ENCODE assay signal across 25 mouse cellular contexts in the genomic region with DNA sequence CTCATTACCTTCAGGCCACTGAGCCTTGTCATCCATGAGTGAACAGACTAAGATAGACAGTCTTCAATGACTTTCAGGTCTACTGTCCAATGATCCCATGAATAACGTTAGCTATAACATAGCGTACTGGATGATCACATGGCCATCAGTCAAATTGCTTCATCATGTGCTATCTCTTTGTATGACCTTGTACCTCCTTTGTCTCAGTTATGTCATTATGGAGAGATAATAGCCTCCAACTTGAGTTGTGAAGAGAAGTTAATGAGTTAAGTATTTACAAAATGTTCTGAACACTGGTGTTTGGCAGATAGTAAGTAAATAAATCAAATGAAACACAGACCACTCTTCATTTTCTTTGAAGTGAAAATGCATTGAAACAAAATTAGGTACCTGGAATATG.
"Had no signal": no experiment of that assay in that cellular context is flagged by ENCODE, and none has a peak within 500 bp of the region (broad histone marks: within the 10 kb centered on the region; RNA-seq: fewer than 3 reads in every experiment).

No protein-coding gene starts in this region.

- H3K36me3 ChIP-seq: heart, embryonic 10.5 days; hindbrain, embryonic 10.5 days; hindbrain, embryonic 12.5 days; limb, embryonic 13.5 days; limb, embryonic 15.5 days; liver, embryonic 13.5 days; liver, embryonic 15.5 days had no signal

- ATAC-seq: hindbrain, embryonic 16.5 days; inflammation-experienced regulatory T-cells, adult 6 months had no signal

- H3K4me2 ChIP-seq: heart, embryonic 12.5 days; hindbrain, embryonic 12.5 days; hindbrain, embryonic 14.5 days; kidney, embryonic 15.5 days; limb, embryonic 13.5 days; limb, embryonic 15.5 days; liver, embryonic 13.5 days; liver, embryonic 15.5 days had no signal

- DNase-seq: gastrocnemius, adult 2 months; gastrocnemius, postnatal 10 days; gastrocnemius, postnatal 25 days; heart, adult 18-20 months; heart, postnatal 10 days; heart, postnatal 4 days; kidney, adult 11 months; kidney, adult 2 months; kidney, adult 9 months; kidney, postnatal 14 days; kidney, postnatal 36 days; liver, embryonic 13.5 days had no signal

- H3K27me3 ChIP-seq: heart, embryonic 12.5 days; hindbrain, embryonic 12.5 days; kidney, embryonic 15.5 days; limb, embryonic 13.5 days; limb, embryonic 15.5 days; liver, embryonic 13.5 days; liver, embryonic 15.5 days had no signal

- H3K9me3 ChIP-seq: heart, embryonic 10.5 days; heart, embryonic 12.5 days; hindbrain, embryonic 10.5 days; hindbrain, embryonic 12.5 days; kidney, embryonic 15.5 days; limb, embryonic 13.5 days; limb, embryonic 15.5 days; liver, embryonic 13.5 days; liver, embryonic 15.5 days had no signal

- H3K27ac ChIP-seq: gastrocnemius, adult 2 months; heart, embryonic 10.5 days; hindbrain, embryonic 10.5 days; hindbrain, embryonic 12.5 days; hindbrain, embryonic 14.5 days; kidney, embryonic 15.5 days; kidney, postnatal 0 days; left cerebral cortex, adult 2 months; limb, embryonic 13.5 days; limb, embryonic 15.5 days; liver, embryonic 13.5 days; liver, embryonic 15.5 days had no signal

- H3K4me3 ChIP-seq: gastrocnemius, adult 2 months; heart, embryonic 10.5 days; heart, embryonic 12.5 days; hindbrain, embryonic 10.5 days; hindbrain, embryonic 12.5 days; kidney, embryonic 15.5 days; left cerebral cortex, adult 2 months; limb, embryonic 13.5 days; limb, embryonic 15.5 days; liver, embryonic 13.5 days; liver, embryonic 15.5 days had no signal

- H3K9ac ChIP-seq: heart, embryonic 12.5 days; hindbrain, embryonic 12.5 days; hindbrain, embryonic 14.5 days; kidney, embryonic 15.5 days; limb, embryonic 13.5 days; limb, embryonic 15.5 days; liver, embryonic 13.5 days; liver, embryonic 15.5 days had no signal

- H3K4me1 ChIP-seq: heart, embryonic 10.5 days; hindbrain, embryonic 10.5 days; hindbrain, embryonic 12.5 days; kidney, embryonic 15.5 days; limb, embryonic 13.5 days; limb, embryonic 15.5 days; liver, embryonic 13.5 days; liver, embryonic 15.5 days had no signal
